Mouse (Mus musculus) lung, postnatal 4 days (tissue): Measurements from ENCODE around the gene Tpm1.
A peak's percentile ranks its signal among the peaks of the same experiment; 100 is the strongest.

Source experiments
- DNase-seq, 2 experiments: peaks; one replicate each; pipeline ENCODE4 v3.0.0; 2021

Gene Tpm1

GRCm38 (mm10) chr9:67045966-67046602 lies 3.1 kb downstream of the Tpm1 start:
- no peak for DNase-seq

- no peak for DNase-seq
These were observed 3.9 kb downstream of the Tpm1 start for GRCm38 (mm10) chr9:67045306-67045675.

GRCm38 (mm10) chr9:67044551-67045305 lies 4.5 kb downstream of the Tpm1 start:
- DNase-seq: peak; percentile 70 to 73

- DNase-seq: peak; percentile 100
These were observed 5.7 kb downstream of the Tpm1 start for GRCm38 (mm10) chr9:67043231-67044199.

GRCm38 (mm10) chr9:67042813-67043207 lies 6.4 kb downstream of the Tpm1 start:
- DNase-seq: no peak

GRCm38 (mm10) chr9:67041840-67042812 lies 7.1 kb downstream of the Tpm1 start:
- DNase-seq: no peak

GRCm38 (mm10) chr9:67040963-67041839 lies 8.0 kb downstream of the Tpm1 start:
- DNase-seq: no peak

GRCm38 (mm10) chr9:67039867-67040266 lies 9.3 kb downstream of the Tpm1 start:
- no peak for DNase-seq

GRCm38 (mm10) chr9:67038686-67039085 lies 10.5 kb downstream of the Tpm1 start:
- no peak for DNase-seq

GRCm38 (mm10) chr9:67037666-67038065 lies 11.5 kb downstream of the Tpm1 start:
- no peak for DNase-seq

GRCm38 (mm10) chr9:67036527-67037118 lies 12.6 kb downstream of the Tpm1 start:
- no peak for DNase-seq

GRCm38 (mm10) chr9:67035957-67036451 lies 13.2 kb downstream of the Tpm1 start:
- peak; percentile 61 to 78 for DNase-seq

GRCm38 (mm10) chr9:67034677-67035076 lies 14.5 kb downstream of the Tpm1 start:
- DNase-seq: no peak

GRCm38 (mm10) chr9:67033016-67033415 lies 16.2 kb downstream of the Tpm1 start:
- DNase-seq: no peak

- no peak for DNase-seq
These were observed 16.6 kb downstream of the Tpm1 start for GRCm38 (mm10) chr9:67032611-67033010.

GRCm38 (mm10) chr9:67029518-67029917 lies 19.7 kb downstream of the Tpm1 start:
- DNase-seq: no peak

- DNase-seq: no peak
These were observed 20.3 kb downstream of the Tpm1 start for GRCm38 (mm10) chr9:67028929-67029328.

- DNase-seq: no peak
These were observed 21.0 kb downstream of the Tpm1 start for GRCm38 (mm10) chr9:67028133-67028724.

- no peak for DNase-seq
These were observed 22.3 kb downstream of the Tpm1 start for GRCm38 (mm10) chr9:67026890-67027289.

- DNase-seq: no peak
These were observed 23.1 kb downstream of the Tpm1 start for GRCm38 (mm10) chr9:67026061-67026460.
